Comparison of ENCODE assay signal across 27 mouse cellular contexts in the genomic region with DNA sequence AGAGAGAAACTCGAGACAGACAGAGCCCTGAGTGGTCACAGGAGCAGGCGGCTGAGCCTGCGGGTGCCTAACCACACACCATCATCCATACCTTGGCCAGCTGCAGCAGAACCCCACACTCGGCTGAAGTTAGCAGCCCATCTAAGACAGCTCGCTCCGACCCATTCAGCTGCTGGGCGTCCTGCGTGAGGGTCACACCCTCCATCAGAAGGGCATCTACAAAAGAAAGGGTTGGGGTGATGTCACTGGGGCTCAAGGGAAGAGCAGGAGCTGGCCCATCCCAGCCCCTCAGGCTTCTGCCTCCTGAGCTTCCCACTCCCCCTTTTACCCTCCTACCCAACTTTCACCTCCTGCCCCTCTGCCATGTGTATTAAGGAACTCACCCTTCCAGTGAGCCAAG. TPM values are rescaled to one million over a fixed set of nuclear protein-coding genes. Genes with fewer than 3 reads are reported as not detected.
A peak's percentile ranks its signal among the peaks of the same experiment; 100 is the strongest.
DNase-seq lines count a peak whose midpoint lies in the region; ATAC-seq and TF ChIP-seq lines count a peak whose summit lies in the region.
"Had no signal": no experiment of that assay in that cellular context is flagged by ENCODE, and none has a peak within 500 bp of the region (broad histone marks: within the 10 kb centered on the region; RNA-seq: fewer than 3 reads in every experiment).

No protein-coding gene starts in this region.

- H3K9ac ChIP-seq in midbrain, postnatal 0 days (replicated peaks; ENCODE audit: low read length, poor library complexity, severe bottlenecking), result peak overlapping the region; percentile 13; the same call in 1 of the 2 replicates
- no peak overlapping the region for H3K9ac ChIP-seq in midbrain, embryonic 15.5 days
- H3K9ac ChIP-seq in intestine, embryonic 15.5 days, result no peak overlapping the region
- H3K9ac ChIP-seq: heart, embryonic 12.5 days; heart, embryonic 15.5 days; hindbrain, embryonic 13.5 days had no signal

- no peaks in the 10 kb centered on the region for H3K4me1 ChIP-seq in midbrain, postnatal 0 days (ENCODE audit: insufficient read depth, low read length)
- H3K4me1 ChIP-seq in midbrain, embryonic 15.5 days, result peaks cover 10% of the 10 kb centered on the region
- no peaks in the 10 kb centered on the region for H3K4me1 ChIP-seq in intestine, embryonic 15.5 days (replicated peaks)

- no peak overlapping the region for H3K27ac ChIP-seq in midbrain, postnatal 0 days (ENCODE audit: low read depth, low read length)
- H3K27ac ChIP-seq in midbrain, embryonic 15.5 days, result no peak overlapping the region
- no peak overlapping the region for H3K27ac ChIP-seq in intestine, embryonic 15.5 days
- H3K27ac ChIP-seq: heart, embryonic 15.5 days; hindbrain, embryonic 10.5 days; hindbrain, embryonic 13.5 days; hindbrain, postnatal 0 days had no signal

- no peak for TF ChIP-seq CTCF in midbrain, postnatal 0 days (IDR thresholded peaks at IDR 0.05)

- no peak for DNase-seq in midbrain, postnatal 0 days (ENCODE audit: low spot score)
- peak; percentile 95 for DNase-seq in ES-CJ7 (ENCODE audit: low read depth, low spot score)
- peak; percentile 67 for DNase-seq in WW6 (ENCODE audit: low read depth, low spot score)
- DNase-seq in right cerebral cortex, postnatal 25 days, result no peak
- DNase-seq: adrenal gland, postnatal 10 days; adrenal gland, postnatal 36 days; cerebellum, adult 18-20 months; cerebellum, adult 9-10 months; cerebellum, postnatal 14 days; gastrocnemius, postnatal 25 days; heart, adult 18-20 months; heart, postnatal 10 days; heart, postnatal 36 days had no signal

- 59% methylated on average over 8 of the region's 8 CpGs for WGBS in midbrain, postnatal 0 days
- WGBS in midbrain, embryonic 15.5 days, result 60% methylated on average over 8 of the region's 8 CpGs
- WGBS in intestine, embryonic 15.5 days, result 58% methylated on average over 8 of the region's 8 CpGs

- ATAC-seq in midbrain, postnatal 0 days (ENCODE audit: low FRiP score), result no peak
- ATAC-seq in midbrain, embryonic 15.5 days (replicated peaks), result no peak
- no peak for ATAC-seq in intestine, embryonic 15.5 days
- ATAC-seq: CD4-positive, CD25-positive, alpha-beta regulatory T cell, adult 4 months; forebrain, embryonic 14.5 days; hindbrain, postnatal 0 days; inflammation-experienced regulatory T-cells, adult 6 months; intestine, postnatal 0 days; Patski had no signal

- H3K4me3 ChIP-seq in midbrain, postnatal 0 days (ENCODE audit: low read depth, low read length), result no peak overlapping the region
- H3K4me3 ChIP-seq in midbrain, embryonic 15.5 days, result no peak overlapping the region
- H3K4me3 ChIP-seq in intestine, embryonic 15.5 days (replicated peaks), result no peak overlapping the region
- H3K4me3 ChIP-seq: heart, embryonic 12.5 days; heart, embryonic 15.5 days; hindbrain, embryonic 10.5 days; hindbrain, embryonic 13.5 days had no signal

- no peaks in the 10 kb centered on the region for H3K9me3 ChIP-seq in midbrain, postnatal 0 days (ENCODE audit: low read length)
- no peaks in the 10 kb centered on the region for H3K9me3 ChIP-seq in midbrain, embryonic 15.5 days
- no peaks in the 10 kb centered on the region for H3K9me3 ChIP-seq in intestine, embryonic 15.5 days
- H3K9me3 ChIP-seq: heart, embryonic 12.5 days; heart, embryonic 15.5 days; hindbrain, embryonic 10.5 days; hindbrain, embryonic 13.5 days had no signal

- H3K4me2 ChIP-seq in midbrain, postnatal 0 days (ENCODE audit: low read depth, low read length, poor library complexity, severe bottlenecking), result no peak overlapping the region
- no peak overlapping the region for H3K4me2 ChIP-seq in midbrain, embryonic 15.5 days
- H3K4me2 ChIP-seq in intestine, embryonic 15.5 days (replicated peaks), result no peak overlapping the region
- H3K4me2 ChIP-seq: heart, embryonic 12.5 days; heart, embryonic 15.5 days; hindbrain, embryonic 13.5 days had no signal

- H3K36me3 ChIP-seq in midbrain, postnatal 0 days (ENCODE audit: insufficient read depth, low read length), result peaks cover 24% of the 10 kb centered on the region
- H3K36me3 ChIP-seq in midbrain, embryonic 15.5 days (replicated peaks), result 0 out of 2 replicates have a peak, but pooled peaks cover 4% of the 10 kb centered on the region
- H3K36me3 ChIP-seq in intestine, embryonic 15.5 days, result no peaks in the 10 kb centered on the region

- no peaks in the 10 kb centered on the region for H3K27me3 ChIP-seq in midbrain, postnatal 0 days (ENCODE audit: insufficient read depth, low read length)
- no peaks in the 10 kb centered on the region for H3K27me3 ChIP-seq in midbrain, embryonic 15.5 days (replicated peaks)
- no peaks in the 10 kb centered on the region for H3K27me3 ChIP-seq in intestine, embryonic 15.5 days (replicated peaks)
- H3K27me3 ChIP-seq: heart, embryonic 12.5 days; heart, embryonic 15.5 days; hindbrain, embryonic 13.5 days; Patski had no signal

RNA-seq across cellular contexts. Expression of a gene that starts 7.0 kb away (rescaled TPM):
- total RNA-seq in midbrain, postnatal 0 days (2014; rRNA removed), result 67.4 and 74.4 TPM in 2 replicates
- polyA plus RNA-seq in midbrain, postnatal 0 days (2015; fragmentation: Nextera tagmentation; extraction: Ambion mirVana), result 9.8 and 11.2 TPM in 2 replicates
- polyA plus RNA-seq in midbrain, embryonic 15.5 days (2015; fragmentation: Nextera tagmentation; extraction: Ambion mirVana), result 16.1 and 18.1 TPM in 2 replicates
- 17.9 and 20.1 TPM in 2 replicates for polyA plus RNA-seq in intestine, embryonic 15.5 days (2015; fragmentation: Nextera tagmentation; extraction: Ambion mirVana)

RNA-seq across cellular contexts. Expression of a gene that starts 10.5 kb away (rescaled TPM):
- total RNA-seq in midbrain, postnatal 0 days (2014; rRNA removed), result 0.52 and 0.66 TPM in 2 replicates
- 0.23 and 1.1 TPM in 2 replicates for polyA plus RNA-seq in midbrain, postnatal 0 days (2015; fragmentation: Nextera tagmentation; extraction: Ambion mirVana)
- polyA plus RNA-seq in midbrain, embryonic 15.5 days (2015; fragmentation: Nextera tagmentation; extraction: Ambion mirVana), result 2.6 and 2.8 TPM in 2 replicates
- 1.2 and 1.3 TPM in 2 replicates for polyA plus RNA-seq in intestine, embryonic 15.5 days (2015; fragmentation: Nextera tagmentation; extraction: Ambion mirVana)
- polyA plus RNA-seq: C2C12; CD4-positive, CD25-positive, alpha-beta regulatory T cell, adult 4 months had no signal

RNA-seq across cellular contexts. Expression of a gene that starts 13.2 kb away (rescaled TPM):
- 198 and 225 TPM in 2 replicates for total RNA-seq in midbrain, postnatal 0 days (2014; rRNA removed)
- polyA plus RNA-seq in midbrain, postnatal 0 days (2015; fragmentation: Nextera tagmentation; extraction: Ambion mirVana), result 38.3 and 39.3 TPM in 2 replicates
- polyA plus RNA-seq in midbrain, embryonic 15.5 days (2015; fragmentation: Nextera tagmentation; extraction: Ambion mirVana), result 41.0 and 42.0 TPM in 2 replicates
- 0.99 and 1.1 TPM in 2 replicates for polyA plus RNA-seq in intestine, embryonic 15.5 days (2015; fragmentation: Nextera tagmentation; extraction: Ambion mirVana)
- total RNA-seq: gastrocnemius, adult 8-10 months had no signal
- polyA plus RNA-seq: CD4-positive, CD25-positive, alpha-beta regulatory T cell, adult 4 months had no signal

RNA-seq across cellular contexts. Expression of a gene that starts 21.2 kb away (rescaled TPM):
- total RNA-seq in midbrain, postnatal 0 days (2014; rRNA removed), result 9.4 and 16.7 TPM in 2 replicates
- polyA plus RNA-seq in midbrain, postnatal 0 days (2015; fragmentation: Nextera tagmentation; extraction: Ambion mirVana), result 15.0 and 16.0 TPM in 2 replicates
- 23.2 and 32.9 TPM in 2 replicates for polyA plus RNA-seq in midbrain, embryonic 15.5 days (2015; fragmentation: Nextera tagmentation; extraction: Ambion mirVana)
- polyA plus RNA-seq in intestine, embryonic 15.5 days (2015; fragmentation: Nextera tagmentation; extraction: Ambion mirVana), result 166 and 177 TPM in 2 replicates

RNA-seq across cellular contexts. Expression of a gene that starts 21.3 kb away (rescaled TPM):
- 218 and 219 TPM in 2 replicates for total RNA-seq in midbrain, postnatal 0 days (2014; rRNA removed)
- polyA plus RNA-seq in midbrain, postnatal 0 days (2015; fragmentation: Nextera tagmentation; extraction: Ambion mirVana), result 201 and 214 TPM in 2 replicates
- 233 and 234 TPM in 2 replicates for polyA plus RNA-seq in midbrain, embryonic 15.5 days (2015; fragmentation: Nextera tagmentation; extraction: Ambion mirVana)
- 116 and 118 TPM in 2 replicates for polyA plus RNA-seq in intestine, embryonic 15.5 days (2015; fragmentation: Nextera tagmentation; extraction: Ambion mirVana)

Comparison
In these comparisons a context has a peak if more than half of its experiments do, and no peak if none do; other contexts are left out.
1. DNase-seq: peak in ES-CJ7 (single experiment) and WW6 (single experiment); none in midbrain, postnatal 0 days (single experiment) and right cerebral cortex, postnatal 25 days (single experiment).
2. RNA of a gene that starts 13.2 kb away (polyA plus RNA-seq): 41.0 to 42.0 TPM in midbrain, embryonic 15.5 days and 38.3 to 39.3 TPM in midbrain, postnatal 0 days; 0.99 to 1.1 TPM in intestine, embryonic 15.5 days; every median in the first group is over 10 times any median in the second.